Mouse (Mus musculus) common myeloid progenitor, adult 5-6 weeks (primary cell): ENCODE data around the gene Ddr1. TPM values are rescaled to one million over a fixed set of nuclear protein-coding genes. Genes with fewer than 3 reads are reported as not detected.
"Not testable (repeated sequence)": the region's sequence is repeated elsewhere in the genome, so short reads cannot be mapped to it uniquely, and the experiment has no call there.

Experiments
- ATAC-seq: replicated peaks from 2 replicates; pipeline ENCODE4 v1.8.0; 2016; ENCODE audit warnings: low read depth, mild to moderate bottlenecking, moderate TSS enrichment, inconsistent platforms; ENCODE audit not compliant: poor library complexity, severe bottlenecking
- total RNA-seq: library from RNA; stranded (forward); fragments of 200-1000, 187-1606 nt; gene quantifications from 2 replicates; pipeline ENCODE4 v1.2.3, GENCODE M21; 2017

Ddr1 gene
- not detected in 2 replicates for total RNA-seq

DNA sequence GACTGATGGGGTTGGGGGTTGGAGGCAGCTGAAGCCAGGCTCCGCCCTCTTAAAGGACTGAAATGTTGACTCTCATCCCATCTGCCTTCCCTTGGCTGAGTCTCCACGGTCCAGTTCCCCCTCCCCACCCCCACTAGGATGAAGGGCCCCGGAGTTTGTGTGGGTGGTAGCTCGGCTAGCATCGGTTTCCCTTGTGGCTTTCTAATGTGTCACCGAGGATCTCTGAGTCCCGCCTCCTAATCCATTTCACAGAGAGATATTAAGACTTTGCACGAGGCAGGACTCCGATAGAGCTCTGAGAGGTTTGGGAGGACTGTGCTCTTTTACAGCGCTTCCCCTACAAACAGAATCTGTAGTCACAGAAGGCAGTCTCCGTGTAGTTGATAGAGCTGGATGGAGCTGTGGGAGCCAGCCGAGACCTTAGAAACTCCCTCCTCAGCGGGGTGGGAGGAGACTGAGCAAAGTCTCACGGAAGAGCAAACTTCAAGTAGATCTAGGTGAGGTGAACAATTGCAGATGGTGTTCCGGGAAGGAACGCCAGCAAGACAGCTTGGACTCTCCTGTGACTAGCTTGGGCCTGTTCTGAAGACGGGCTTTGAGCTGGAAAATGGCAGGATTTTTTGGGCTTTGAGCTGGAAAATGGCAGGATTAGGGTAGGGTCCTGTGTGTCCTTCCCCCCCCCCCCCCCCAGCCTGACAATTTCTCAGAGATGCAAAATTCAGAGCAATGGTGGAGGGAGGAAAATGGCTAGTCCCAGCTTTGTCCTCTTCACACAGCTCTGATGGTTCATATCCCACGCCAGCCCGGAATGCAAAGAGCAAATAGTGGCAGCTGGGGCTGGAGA, at the start of gene Ddr1:
Gene Ddr1, minus strand, starts transcription at position 1 of the 844 bp plus-strand sequence.
- peak; percentile 34 for ATAC-seq

DNA sequence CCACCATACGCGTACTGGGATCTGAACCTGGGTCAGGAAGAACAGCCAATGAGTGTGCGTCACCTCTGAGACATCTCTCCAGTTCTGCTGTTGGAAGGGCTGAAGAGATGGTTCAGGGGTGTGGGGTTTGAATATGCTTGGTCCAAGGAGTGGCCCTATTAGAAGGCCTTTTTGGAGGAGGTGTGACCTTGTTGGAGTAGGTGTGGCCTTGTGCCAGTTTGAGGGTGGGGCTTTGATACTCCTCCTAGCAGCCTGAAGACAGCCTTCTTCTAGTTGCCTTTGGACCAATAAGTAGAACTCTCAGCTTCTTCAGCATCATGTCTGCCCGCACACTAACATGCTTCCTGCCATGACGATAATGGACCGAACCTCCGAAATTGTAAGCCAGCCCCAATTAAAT, 49.2 kb upstream of the Ddr1 start:
- no peak for ATAC-seq

DNA sequence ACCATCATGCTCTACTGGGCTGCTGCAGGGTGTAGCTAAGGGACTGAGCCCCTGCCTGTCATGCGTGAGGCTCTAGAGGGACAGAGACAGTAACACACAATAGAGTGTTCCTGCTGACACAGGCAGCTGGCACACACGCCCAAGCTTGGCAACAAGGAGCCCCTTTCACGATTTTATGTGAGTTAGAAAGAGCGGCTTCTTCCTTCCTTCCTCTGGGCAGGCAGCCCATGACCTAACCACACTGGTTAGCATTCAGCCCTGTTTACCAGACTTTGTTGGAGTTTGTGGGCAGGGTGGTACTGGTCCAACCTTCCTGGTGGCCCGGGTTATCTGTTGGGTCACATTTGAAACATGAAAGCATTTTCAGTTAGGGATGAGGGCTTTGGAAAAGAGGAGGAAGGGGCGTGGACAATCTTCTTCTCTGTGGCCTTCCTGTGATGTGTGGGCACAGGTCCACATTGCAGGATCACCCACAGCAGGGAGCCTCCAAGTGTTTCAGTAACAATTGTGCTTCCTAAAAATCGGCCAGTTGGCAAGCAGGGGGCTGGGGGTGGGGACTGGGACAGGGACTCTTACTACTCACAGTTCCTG, 47.9 kb upstream of the Ddr1 start:
- peak; percentile 90 for ATAC-seq

- ATAC-seq, result no peak
These were observed 45.3 kb upstream of the Ddr1 start for GRCm38 (mm10) chr17:35749685-35750084.

- ATAC-seq, result no peak
These were observed 39.9 kb upstream of the Ddr1 start for GRCm38 (mm10) chr17:35744361-35744760.

DNA sequence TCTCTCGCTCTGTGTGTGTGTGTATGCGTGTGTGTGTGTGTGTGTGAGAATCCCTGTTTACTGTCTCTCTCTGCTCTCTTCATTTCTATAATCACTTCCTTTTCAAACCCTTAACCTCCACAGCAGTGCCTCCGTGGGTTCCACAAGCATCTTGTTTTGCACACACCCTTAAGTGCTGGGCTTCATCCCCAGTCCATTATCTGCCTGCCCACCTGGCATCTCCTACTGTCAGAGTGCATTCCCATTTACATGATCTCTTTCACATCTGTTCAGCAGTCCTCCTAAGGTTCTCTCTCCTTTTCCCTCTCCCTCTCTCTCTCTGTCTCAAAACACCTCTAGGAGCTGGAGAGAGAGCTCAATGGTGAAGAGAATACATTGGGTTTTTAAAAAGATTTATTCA, 38.5 kb upstream of the Ddr1 start:
- no peak for ATAC-seq

GRCm38 (mm10) chr17:35741589-35742226, 37.3 kb upstream of the Ddr1 start:
- peak; percentile 35 for ATAC-seq

DNA sequence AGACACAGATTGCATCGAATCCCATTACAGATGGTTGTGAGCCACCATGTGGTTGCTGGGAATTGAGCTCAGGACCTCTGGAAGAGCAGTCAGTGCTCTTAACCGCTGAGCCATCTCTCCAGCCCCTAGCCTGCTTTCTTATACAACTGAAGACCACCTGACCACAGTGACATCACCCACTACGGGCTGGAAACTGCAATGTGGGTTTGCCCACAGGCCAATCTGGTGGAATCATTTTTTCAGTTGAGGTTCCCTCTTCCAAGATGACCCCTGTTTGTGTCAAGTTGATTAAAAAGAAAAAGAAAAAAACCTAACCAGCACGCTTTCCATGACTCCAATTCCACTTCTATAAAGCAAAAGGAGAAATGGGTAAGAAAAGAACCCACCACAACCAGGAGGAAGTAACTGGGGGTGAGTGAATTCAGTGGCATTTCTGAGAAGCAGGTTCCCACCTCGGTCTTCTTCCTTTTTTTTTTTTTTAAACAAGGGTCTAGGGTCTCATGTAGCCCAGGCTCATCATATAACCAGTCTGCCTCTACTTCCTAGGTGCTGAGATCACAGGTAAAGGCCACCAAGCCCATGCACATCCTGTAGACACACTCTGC, 36.0 kb upstream of the Ddr1 start:
- ATAC-seq, result peak; percentile 50

GRCm38 (mm10) chr17:35739675-35740074, 35.3 kb upstream of the Ddr1 start:
- peak; percentile 57 for ATAC-seq

DNA sequence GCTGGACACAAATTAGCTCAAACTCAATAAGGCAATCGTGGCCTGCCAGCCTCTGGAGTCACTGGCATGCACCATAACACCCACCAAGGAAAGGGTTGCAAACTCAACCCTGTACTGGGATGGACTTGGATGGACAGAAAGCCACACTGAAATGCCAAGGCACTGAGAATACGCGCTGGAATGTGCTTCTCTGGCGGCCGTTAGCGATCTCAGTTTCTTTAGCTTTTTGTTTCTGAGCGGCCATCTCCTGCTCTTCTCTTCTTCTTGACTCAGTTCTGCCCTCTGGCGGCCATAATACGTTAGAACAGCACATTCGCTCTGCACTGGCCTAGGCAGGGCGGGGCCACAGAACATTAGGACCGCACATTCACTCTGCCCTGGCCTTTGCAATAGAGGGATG, 33.3 kb upstream of the Ddr1 start:
- peak; percentile 55 for ATAC-seq

GRCm38 (mm10) chr17:35736280-35736960, 32.0 kb upstream of the Ddr1 start:
- peak; percentile 43 for ATAC-seq

DNA sequence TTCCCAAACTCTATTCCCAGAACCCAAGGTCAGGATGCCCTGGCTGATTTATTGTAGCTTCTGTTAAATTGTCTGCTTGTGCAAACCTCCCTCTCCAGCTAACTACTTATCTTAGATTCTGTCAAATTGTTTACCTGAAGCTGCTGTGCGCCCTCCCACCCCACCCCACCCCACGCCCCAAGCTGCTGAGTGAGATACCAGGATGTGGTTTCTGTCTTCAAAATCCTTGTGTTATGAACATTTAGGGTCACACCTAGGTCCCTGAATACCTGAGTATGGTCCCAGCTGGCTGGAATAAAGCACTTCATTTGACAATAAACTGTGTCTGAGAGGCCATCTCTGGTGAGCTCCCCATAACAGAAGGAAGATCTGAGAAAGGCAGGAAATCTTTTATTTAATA, 30.1 kb upstream of the Ddr1 start:
- ATAC-seq, result no peak

- no peak for ATAC-seq
These were observed 29.0 kb upstream of the Ddr1 start for GRCm38 (mm10) chr17:35733398-35733797.

DNA sequence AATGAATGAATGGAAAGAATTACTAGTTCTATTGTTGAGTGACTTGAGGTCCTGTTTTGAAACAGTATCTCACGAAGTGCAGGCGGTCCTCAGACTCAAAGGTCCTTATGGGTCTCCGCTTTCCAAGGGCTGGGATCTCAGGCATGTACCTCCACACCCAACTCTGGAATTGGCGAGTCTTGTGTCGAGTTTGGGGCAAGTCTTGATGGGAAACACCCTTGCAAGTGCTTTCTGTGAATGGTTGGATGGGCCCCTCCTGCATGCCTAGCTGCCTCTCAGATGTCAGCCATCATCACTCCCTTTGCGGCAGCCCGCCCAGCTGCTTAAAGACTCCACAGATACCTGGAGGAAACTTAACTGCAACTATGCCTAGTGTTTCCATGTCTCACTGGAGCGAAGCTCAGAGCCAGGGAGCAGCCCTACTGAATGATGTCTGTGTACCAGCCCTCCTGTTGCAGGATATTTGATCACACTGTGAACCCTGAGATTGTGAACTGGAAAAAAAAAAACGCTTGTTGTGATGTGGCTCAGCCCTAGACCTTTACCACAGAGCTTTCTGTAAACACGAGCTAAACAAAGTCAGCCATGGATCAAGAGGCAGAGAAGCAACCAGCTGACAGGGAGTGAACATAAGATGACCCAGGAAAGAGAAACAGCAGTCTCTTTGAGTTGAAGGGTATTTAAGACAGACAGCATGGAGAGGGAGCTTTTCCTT, 27.2 kb upstream of the Ddr1 start:
- ATAC-seq, result no peak

DNA sequence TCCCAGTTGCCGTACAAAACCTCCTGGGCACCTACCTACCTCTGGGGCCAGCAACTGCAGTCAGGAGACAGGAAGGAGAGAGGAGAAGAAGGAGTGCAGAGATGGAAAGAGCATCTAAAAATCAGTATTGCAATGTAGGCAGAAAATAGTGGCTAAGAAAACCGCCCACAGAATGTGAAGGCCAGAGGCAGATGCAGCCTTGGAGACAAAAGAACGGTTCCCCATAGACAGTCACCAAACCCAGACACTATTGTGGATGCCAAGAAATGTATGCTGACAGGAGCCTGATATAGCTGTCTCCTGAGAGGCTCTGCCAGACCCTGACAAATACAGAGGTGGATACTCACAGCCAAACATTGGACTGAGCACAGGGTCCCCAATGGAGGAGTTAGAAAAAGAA, 25.7 kb upstream of the Ddr1 start:
- ATAC-seq, result not testable (repeated sequence)

DNA sequence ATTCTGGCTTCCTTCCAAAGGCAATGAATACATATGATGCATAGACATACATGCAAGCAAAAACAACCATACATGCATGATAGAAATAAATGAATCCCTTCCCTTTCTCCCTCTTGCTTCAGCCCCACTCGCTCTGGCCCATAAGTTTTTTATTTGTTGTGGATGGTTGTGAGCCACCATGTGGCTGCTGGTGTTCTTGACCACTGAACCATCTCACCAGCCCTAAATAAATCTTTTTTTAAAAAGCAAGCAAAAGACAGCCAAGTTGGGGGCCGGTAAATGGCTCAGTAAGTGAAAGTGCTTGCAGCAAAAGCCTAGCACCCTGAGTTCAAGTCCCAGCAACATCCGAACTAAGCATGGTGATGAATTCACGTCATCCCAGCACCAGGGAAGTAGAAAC, 24.4 kb upstream of the Ddr1 start:
- no peak for ATAC-seq

DNA sequence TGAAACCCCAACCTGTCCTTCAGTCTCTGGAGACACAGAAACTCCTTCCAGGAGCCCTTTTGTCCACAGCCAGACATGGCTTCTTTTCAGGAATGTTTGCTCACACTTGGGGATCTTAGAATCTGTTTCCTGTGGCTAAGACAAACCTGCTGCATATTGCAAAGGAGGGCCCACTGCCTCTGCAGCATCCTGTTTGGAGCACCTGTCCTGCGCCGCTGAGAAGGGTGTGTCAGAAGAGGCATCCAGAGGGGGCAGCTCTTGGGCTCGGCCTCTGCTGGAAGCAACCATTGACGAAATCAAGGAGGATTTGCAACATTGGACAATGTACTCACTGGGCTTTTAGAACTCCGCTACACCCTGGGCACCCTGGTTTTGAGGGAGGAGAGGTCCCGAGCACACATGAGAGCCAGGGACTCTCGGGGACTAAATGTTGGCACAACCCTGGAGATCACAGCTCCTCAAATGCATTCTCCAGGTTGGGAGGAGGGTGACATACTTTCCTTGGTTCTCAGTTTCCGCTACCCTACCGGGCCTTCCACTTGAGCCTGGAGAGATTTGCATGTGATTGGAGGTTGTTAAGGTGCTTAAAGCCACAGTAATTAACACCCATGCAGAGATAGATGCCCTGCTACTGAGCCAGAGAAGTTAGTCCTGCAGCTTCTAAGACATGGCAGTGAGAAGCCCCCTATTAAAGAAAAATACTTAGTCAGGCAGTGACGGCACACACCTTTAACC, 23.2 kb upstream of the Ddr1 start:
- ATAC-seq, result no peak

DNA sequence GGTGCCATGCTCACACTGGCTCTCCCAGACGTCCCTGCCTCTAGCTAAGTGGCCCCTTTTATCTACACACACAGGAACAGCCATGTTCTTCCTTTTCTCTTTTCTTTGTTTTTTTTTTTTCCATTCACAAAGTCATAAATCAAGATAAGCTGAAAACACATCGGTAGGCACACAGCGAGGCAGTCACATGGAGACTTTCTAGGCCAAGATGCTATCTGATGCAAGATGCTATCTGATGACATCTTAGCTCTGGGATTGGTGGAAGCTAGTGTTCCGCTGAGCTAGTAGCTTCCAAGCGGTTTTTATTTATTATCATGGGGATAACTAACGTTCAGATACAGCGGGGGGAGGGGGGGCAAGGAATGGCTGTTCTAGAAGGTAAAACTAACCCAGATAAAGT, 22.6 kb upstream of the Ddr1 start:
- ATAC-seq, result no peak
